Mouse (Mus musculus) embryonic facial prominence, embryonic 12.5 days (tissue): Measurements from ENCODE around the gene Oas1f. TPM values are rescaled to one million over a fixed set of nuclear protein-coding genes. Genes with fewer than 3 reads are reported as not detected.
A peak's percentile ranks its signal among the peaks of the same experiment; 100 is the strongest.
"Not testable (repeated sequence)": the region's sequence is repeated elsewhere in the genome, so short reads cannot be mapped to it uniquely, and the experiment has no call there.

Source experiments
- ATAC-seq: fragments of 200-750 bp; cut with Nextera tagmentation; 2 replicates; pipeline ENCODE4 v1.8.0; 2017; ENCODE audit not compliant: insufficient number of reproducible peaks, insufficient read depth, low FRiP score, low TSS enrichment
- H3K27ac ChIP-seq: fragments of 300-500 bp; sonication (generic); 2 replicates; pipeline ENCODE4 v1.5.1; 2016; ENCODE audit warnings: mild to moderate bottlenecking
- H3K27me3 ChIP-seq: fragments of 300-500 bp; sonication (generic); 2 replicates; pipeline ENCODE4 v1.6.1; 2016; ENCODE audit warnings: mild to moderate bottlenecking, moderate library complexity
- H3K36me3 ChIP-seq: fragments of 300-500 bp; sonication (generic); 2 replicates; pipeline ENCODE4 v1.6.1; 2016; ENCODE audit warnings: mild to moderate bottlenecking
- H3K4me1 ChIP-seq: fragments of 300-500 bp; sonication (generic); 2 replicates; pipeline ENCODE4 v1.6.1; 2016
- H3K4me2 ChIP-seq: fragments of 300-500 bp; sonication (generic); replicated peaks from 2 replicates; pipeline ENCODE4 v1.6.1; 2016; ENCODE audit warnings: mild to moderate bottlenecking, moderate library complexity
- H3K4me3 ChIP-seq: fragments of 300-500 bp; sonication (generic); 2 replicates; pipeline ENCODE4 v1.5.1; 2016; ENCODE audit warnings: mild to moderate bottlenecking
- H3K9ac ChIP-seq: fragments of 300-500 bp; sonication (generic); 2 replicates; pipeline ENCODE4 v1.6.1; 2016; ENCODE audit warnings: mild to moderate bottlenecking, moderate library complexity
- H3K9me3 ChIP-seq: fragments of 300-500 bp; sonication (generic); 2 replicates; pipeline ENCODE4 v1.6.1; 2016; ENCODE audit warnings: mild to moderate bottlenecking, moderate library complexity
- WGBS: fragments of 180-500 bp; shearing (Covaris S2); methylation state at CpG from one replicate; pipeline ENCODE4 v1.1.7; 2016; 5-methylcytosine and 5-hydroxymethylcytosine counted together
- polyA plus RNA-seq: library from polyadenylated mRNA; unstranded; fragments of >200 nt; fragmentation: Nextera tagmentation; extraction: Ambion mirVana; gene quantifications from 2 replicates; pipeline ENCODE4 v1.2.1, GENCODE M21; 2016

The Oas1f gene
- not detected in 2 replicates for polyA plus RNA-seq

- Histone ChIP-seq H3K4me1 (no peaks in the 10 kb centered on the region), H3K4me2 (no peak within 1 kb of the TSS), H3K36me3 (no peaks in the 10 kb centered on the region), H3K9ac (no peak within 1 kb of the TSS), H3K27ac (no peak within 1 kb of the TSS), H3K27me3 (no peaks in the 10 kb centered on the region), H3K9me3 (no peaks in the 10 kb centered on the region), H3K4me3 (no peak within 1 kb of the TSS)
- no peak for ATAC-seq
- 75% methylated on average over 4 of the region's 4 CpGs for WGBS
Observed at GRCm38 (mm10) chr5:120847067-120847466, at the start of gene Oas1f. Oas1f (plus strand) TSS chr5:120847367.

DNA sequence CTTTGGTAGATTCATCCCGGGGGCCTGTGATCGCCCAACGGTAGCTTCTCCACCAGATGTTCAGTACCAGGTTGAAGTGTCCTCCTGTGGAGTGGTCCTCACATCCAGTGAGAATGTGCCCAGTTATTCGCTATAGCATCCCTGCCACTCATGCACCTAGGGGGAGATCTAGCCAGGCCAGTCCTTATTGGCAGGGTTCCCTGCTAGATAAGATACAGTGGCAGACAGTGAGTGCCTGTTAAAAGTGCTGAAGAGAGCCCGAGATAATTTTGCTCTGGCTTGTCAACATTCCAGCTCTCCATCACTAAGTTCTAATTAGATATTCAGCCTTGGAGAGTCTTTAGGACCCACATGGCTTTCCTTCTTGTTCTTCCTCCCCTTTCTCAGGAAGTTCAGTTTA, 49.0 kb upstream of the Oas1f start:
- H3K9ac ChIP-seq, H3K27me3 ChIP-seq, H3K36me3 ChIP-seq, H3K4me3 ChIP-seq, ATAC-seq, H3K4me1 ChIP-seq, H3K4me2 ChIP-seq, H3K9me3 ChIP-seq, H3K27ac ChIP-seq: not testable (repeated sequence)
- WGBS, result 80% methylated on average over 5 of the region's 5 CpGs

GRCm38 (mm10) chr5:120798943-120799342, 48.2 kb upstream of the Oas1f start:
- not testable (repeated sequence) for H3K36me3 ChIP-seq, H3K4me1 ChIP-seq, H3K9ac ChIP-seq, ATAC-seq, H3K27ac ChIP-seq, H3K27me3 ChIP-seq, H3K9me3 ChIP-seq, H3K4me2 ChIP-seq, H3K4me3 ChIP-seq
- 84% methylated on average over 2 of the region's 2 CpGs for WGBS

- H3K36me3 ChIP-seq, result no peaks in the 10 kb centered on the region
- no peak overlapping the region for H3K27ac ChIP-seq
- H3K4me3 ChIP-seq, result no peak overlapping the region
- no peaks in the 10 kb centered on the region for H3K4me1 ChIP-seq
- no peaks in the 10 kb centered on the region for H3K9me3 ChIP-seq
- no peak overlapping the region for H3K9ac ChIP-seq
- no peaks in the 10 kb centered on the region for H3K27me3 ChIP-seq
- ATAC-seq, result no peak
- no peak overlapping the region for H3K4me2 ChIP-seq
- WGBS, result 78% methylated on average over 2 of the region's 2 CpGs
Observed at GRCm38 (mm10) chr5:120803596-120803995, 43.6 kb upstream of the Oas1f start.

DNA sequence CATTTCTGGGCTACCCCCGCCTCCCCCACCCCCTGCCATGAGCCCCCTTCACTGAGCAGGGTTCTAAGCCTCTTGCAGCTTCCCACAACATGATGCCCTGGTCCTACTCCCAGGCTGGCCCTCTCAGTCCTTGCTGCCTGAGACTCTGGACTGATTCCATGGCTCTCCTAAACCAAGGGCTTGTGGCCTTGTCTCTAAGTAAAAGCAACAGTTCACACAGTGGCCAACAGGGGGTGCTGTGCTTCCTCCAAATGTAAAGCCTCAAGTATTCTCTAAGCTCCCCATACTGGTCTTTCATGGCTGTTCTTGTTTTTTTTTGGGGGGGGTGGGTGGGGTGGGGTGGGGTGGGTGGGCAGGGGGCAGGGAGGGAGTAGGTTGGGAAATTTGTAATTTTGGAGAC, 40.7 kb upstream of the Oas1f start:
- H3K4me1 ChIP-seq, result peaks cover under 1% of the 10 kb centered on the region; the same call in 1 of the 2 replicates
- no peak for ATAC-seq
- H3K4me3 ChIP-seq, result no peak overlapping the region
- no peak overlapping the region for H3K9ac ChIP-seq
- 100% methylated on average over 1 of the region's 1 CpGs for WGBS
- H3K27ac ChIP-seq, result no peak overlapping the region
- no peaks in the 10 kb centered on the region for H3K9me3 ChIP-seq
- no peak overlapping the region for H3K4me2 ChIP-seq
- no peaks in the 10 kb centered on the region for H3K27me3 ChIP-seq
- no peaks in the 10 kb centered on the region for H3K36me3 ChIP-seq

- Histone ChIP-seq H3K4me2 (no peak overlapping the region), H3K27me3 (no peaks in the 10 kb centered on the region), H3K36me3 (no peaks in the 10 kb centered on the region), H3K9ac (no peak overlapping the region), H3K4me3 (no peak overlapping the region), H3K9me3 (no peaks in the 10 kb centered on the region), H3K27ac (no peak overlapping the region), H3K4me1 (peaks cover 9% of the 10 kb centered on the region)
- 37% methylated on average over 6 of the region's 6 CpGs for WGBS
- no peak for ATAC-seq
Observed at GRCm38 (mm10) chr5:120809171-120809570, 38.0 kb upstream of the Oas1f start.

GRCm38 (mm10) chr5:120811951-120812819, 35.0 kb upstream of the Oas1f start, which contains the start of gene Oas1c:
Oas1c (minus strand) TSS chr5:120812514.
- Histone ChIP-seq H3K27ac (peak within 1 kb of the TSS; percentile 84), H3K27me3 (no peaks in the 10 kb centered on the region), H3K9me3 (no peaks in the 10 kb centered on the region), H3K36me3 (no peaks in the 10 kb centered on the region), H3K4me3 (peak within 1 kb of the TSS; percentile 28), H3K4me1 (peaks cover 9% of the 10 kb centered on the region), H3K4me2 (peak within 1 kb of the TSS; percentile 49), H3K9ac (no peak within 1 kb of the TSS)
- 6% methylated on average over 18 of the region's 18 CpGs for WGBS
- 0 out of 2 replicates have a peak, but pooled peaks have one; percentile 54 for ATAC-seq

DNA sequence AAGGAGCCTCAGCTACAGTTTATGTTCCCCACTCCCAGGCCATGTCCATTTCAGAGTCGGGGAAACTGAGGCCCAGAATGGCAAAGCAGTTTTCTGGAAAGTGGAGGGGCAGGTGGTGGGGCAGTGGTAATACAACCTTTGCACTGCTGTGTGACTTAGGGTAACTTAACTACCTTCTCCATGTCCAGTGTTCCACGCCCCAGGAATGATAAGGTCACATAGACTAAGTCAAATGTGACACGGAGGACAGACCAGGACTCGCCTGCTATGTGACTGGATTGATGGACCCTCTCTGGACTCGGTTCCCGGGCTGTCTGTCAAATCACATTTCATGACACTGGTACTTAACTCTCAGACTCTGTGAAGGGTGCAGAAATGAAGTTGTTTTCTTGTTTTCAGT, 34.1 kb upstream of the Oas1f start:
- Histone ChIP-seq H3K9me3 (no peaks in the 10 kb centered on the region), H3K27me3 (no peaks in the 10 kb centered on the region), H3K9ac (no peak overlapping the region), H3K27ac (no peak overlapping the region), H3K4me2 (peak overlapping the region; percentile 49), H3K4me3 (peak overlapping the region; percentile 28; the same call in 1 of the 2 replicates), H3K36me3 (no peaks in the 10 kb centered on the region), H3K4me1 (peaks cover 9% of the 10 kb centered on the region)
- WGBS, result 78% methylated on average over 6 of the region's 6 CpGs
- ATAC-seq, result no peak

GRCm38 (mm10) chr5:120815949-120816348, 31.2 kb upstream of the Oas1f start:
- no peak overlapping the region for H3K27ac ChIP-seq
- WGBS, result 59% methylated on average over 3 of the region's 3 CpGs
- H3K27me3 ChIP-seq, result no peaks in the 10 kb centered on the region
- H3K4me1 ChIP-seq, result peaks cover 9% of the 10 kb centered on the region
- H3K9ac ChIP-seq, result no peak overlapping the region
- no peak for ATAC-seq
- H3K4me3 ChIP-seq, result no peak overlapping the region
- H3K36me3 ChIP-seq, result no peaks in the 10 kb centered on the region
- no peak overlapping the region for H3K4me2 ChIP-seq
- H3K9me3 ChIP-seq, result peaks cover 11% of the 10 kb centered on the region; the same call in 1 of the 2 replicates

DNA sequence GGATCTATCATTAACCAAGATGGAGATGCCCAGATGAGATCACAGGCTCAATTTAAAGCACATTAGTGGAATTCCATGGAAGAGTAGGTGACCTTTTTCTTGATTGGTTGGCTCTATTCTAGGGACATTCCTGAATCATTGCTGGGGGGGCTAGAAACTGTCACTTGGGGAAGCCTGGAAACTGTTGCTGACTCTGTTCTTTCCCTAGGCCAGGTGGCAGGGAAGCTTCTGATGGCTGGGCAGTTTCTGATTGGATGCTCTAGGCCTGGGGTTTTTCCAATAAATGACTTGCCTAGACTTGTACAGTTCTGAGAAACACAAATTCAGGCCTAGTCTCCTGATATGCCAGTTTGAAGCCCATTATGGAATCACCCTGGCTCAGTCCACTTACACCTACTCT, 28.2 kb upstream of the Oas1f start:
- Histone ChIP-seq H3K4me2 (no peak overlapping the region), H3K36me3 (no peaks in the 10 kb centered on the region), H3K27ac (no peak overlapping the region), H3K4me3 (no peak overlapping the region), H3K27me3 (no peaks in the 10 kb centered on the region), H3K9ac (no peak overlapping the region), H3K4me1 (no peaks in the 10 kb centered on the region), H3K9me3 (peaks cover 11% of the 10 kb centered on the region; the same call in 1 of the 2 replicates)
- ATAC-seq, result no peak

DNA sequence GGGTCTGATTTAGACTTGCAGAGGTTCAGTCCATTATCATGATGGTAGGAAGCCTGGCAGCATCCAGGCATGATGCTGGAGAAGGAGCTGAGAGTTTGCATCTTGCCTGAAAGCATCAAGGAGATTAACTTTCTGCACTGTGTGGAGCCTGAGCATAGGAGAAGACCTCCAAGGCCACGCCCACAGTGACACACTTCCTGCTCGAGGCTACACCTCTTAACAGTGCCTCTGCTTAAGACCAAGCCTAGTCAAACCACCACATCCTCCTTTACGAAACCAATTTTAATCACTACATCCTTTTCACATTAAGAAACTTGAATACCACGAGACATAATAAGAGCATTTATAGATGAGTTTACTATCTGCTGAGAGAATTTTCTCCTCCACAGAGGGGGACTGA, 16.1 kb upstream of the Oas1f start:
- H3K27me3 ChIP-seq, result peaks cover 1% of the 10 kb centered on the region; the same call in 1 of the 2 replicates
- H3K4me1 ChIP-seq, result peaks cover 4% of the 10 kb centered on the region; the same call in 1 of the 2 replicates
- H3K9me3 ChIP-seq, result no peaks in the 10 kb centered on the region
- no peak overlapping the region for H3K4me3 ChIP-seq
- no peak overlapping the region for H3K4me2 ChIP-seq
- WGBS, result 82% methylated on average over 4 of the region's 4 CpGs
- no peak for ATAC-seq
- H3K27ac ChIP-seq, result no peak overlapping the region
- no peaks in the 10 kb centered on the region for H3K36me3 ChIP-seq
- no peak overlapping the region for H3K9ac ChIP-seq
